Mouse (Mus musculus): ENCODE measurements around the gene Abtb2.

Abtb2 gene

DNA sequence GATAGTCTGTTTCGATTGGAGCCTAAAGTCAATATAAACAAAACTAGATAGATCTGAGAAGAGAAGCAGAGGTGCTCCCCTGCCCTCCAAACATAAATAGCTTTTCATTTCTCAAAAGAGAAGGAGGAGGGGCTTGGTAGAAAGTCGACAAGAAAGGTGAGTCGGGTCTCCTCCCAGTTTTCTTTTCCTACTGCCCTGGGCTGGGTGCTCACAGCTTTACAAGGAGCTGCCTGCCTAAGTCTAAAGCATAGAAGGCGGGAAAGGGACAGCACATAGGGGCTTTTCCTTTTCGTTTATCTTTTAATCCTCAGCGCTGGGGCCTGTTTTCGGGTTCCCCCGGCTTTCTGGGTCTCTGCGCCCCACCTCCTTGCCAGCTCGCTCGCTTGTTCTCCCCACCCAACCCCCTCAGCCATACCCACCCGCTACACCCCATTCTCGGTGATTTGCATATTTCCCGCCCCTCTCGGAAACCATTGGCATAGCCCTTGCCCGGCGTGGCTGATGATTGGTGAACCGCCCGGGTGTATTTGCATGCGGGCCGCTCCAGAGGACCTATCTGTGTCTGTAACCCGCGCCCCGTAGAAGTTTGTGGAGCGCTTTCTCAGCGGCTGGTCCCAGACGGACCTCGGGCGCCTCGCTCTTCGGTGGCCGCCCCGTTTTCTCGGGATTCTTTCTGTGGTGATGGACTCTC is at the start of gene Abtb2:
TSS of gene Abtb2 (plus strand) at position 579 of the 691 bp plus-strand sequence.
- in situ Hi-C loops (cut with MseI, MboI), result loop anchor here (5.0 to 25.0 kb wide), 3 partner anchors 299 to 421 kb away; no protein-coding TSS in a partner anchor

DNA sequence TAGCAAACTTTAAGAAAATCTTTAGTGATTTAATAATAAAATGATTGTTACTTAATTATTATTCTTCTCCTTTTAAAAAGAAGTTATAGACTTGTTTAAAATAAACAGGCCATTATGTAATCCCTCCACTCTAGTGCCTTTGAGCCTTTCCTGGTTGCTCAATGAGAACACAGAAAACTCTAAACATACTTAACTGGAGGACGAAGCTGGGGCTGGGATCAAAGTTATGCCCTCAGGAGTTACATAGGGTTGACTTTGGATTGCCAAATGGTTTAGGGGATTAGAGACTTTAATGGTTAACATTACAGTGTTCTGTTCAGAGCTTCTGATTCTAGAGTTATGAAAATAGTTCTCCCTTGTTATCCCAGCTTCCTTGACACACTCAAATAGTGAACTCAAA is 49.6 kb upstream of the Abtb2 start:
- in situ Hi-C loops (cut with MseI, MboI), result no loop called here

- in situ Hi-C loops (cut with MseI, MboI), result no loop called here
Measured at GRCm38 (mm10) chr2:103525596-103525995, 40.5 kb upstream of the Abtb2 start.

DNA sequence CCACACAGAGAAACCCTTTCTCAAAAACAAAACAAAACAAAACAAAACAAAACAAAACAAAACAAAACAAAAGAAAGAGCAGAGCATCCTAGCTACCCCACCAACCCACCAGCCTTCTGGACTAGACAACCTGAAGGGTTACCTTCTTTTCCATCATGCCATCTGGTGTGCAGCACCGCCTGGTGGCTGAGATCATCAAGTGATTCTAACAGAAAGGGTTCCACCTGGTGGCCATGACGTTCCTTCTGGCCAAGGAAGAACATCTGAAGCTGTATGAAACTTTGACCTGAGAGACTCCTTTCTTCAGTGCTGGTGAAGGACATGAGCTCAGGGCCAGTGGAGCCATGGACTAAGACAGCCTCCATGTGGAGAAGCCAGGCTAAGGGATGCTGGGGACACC is 19.0 kb upstream of the Abtb2 start:
- in situ Hi-C loops (cut with MseI, MboI), result loop anchor here (5.0 kb wide), 1 partner anchor 90 kb away; no protein-coding TSS in a partner anchor

DNA sequence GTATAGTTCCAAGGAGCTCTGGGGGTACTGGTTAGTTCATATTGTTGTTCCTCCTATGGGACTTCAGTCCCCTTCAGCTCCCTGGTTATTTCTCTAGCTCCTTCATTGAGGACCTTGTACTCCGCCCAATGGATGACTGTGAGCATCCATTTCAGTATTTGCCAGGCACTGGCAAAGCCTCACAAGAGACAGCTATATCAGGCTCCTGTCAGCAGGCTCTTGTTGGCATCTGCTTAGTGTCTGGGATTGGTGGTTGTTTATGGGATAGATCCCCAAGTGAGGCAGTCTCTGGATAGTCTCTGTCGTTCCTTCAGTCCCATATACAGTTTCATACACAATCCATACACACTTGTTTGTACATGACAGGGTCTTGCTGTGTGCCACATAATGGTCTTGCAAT is 15.8 kb upstream of the Abtb2 start:
- in situ Hi-C loops (cut with MseI, MboI), result loop anchor here in 1 of 2 experiments (25.0 kb wide), 1 partner anchor 437 kb away; no protein-coding TSS in a partner anchor

GRCm38 (mm10) chr2:103554041-103554440 is 12.1 kb upstream of the Abtb2 start:
- in situ Hi-C loops (cut with MseI, MboI), result loop anchor here in 1 of 2 experiments (25.0 kb wide), 1 partner anchor 433 kb away; no protein-coding TSS in a partner anchor

DNA sequence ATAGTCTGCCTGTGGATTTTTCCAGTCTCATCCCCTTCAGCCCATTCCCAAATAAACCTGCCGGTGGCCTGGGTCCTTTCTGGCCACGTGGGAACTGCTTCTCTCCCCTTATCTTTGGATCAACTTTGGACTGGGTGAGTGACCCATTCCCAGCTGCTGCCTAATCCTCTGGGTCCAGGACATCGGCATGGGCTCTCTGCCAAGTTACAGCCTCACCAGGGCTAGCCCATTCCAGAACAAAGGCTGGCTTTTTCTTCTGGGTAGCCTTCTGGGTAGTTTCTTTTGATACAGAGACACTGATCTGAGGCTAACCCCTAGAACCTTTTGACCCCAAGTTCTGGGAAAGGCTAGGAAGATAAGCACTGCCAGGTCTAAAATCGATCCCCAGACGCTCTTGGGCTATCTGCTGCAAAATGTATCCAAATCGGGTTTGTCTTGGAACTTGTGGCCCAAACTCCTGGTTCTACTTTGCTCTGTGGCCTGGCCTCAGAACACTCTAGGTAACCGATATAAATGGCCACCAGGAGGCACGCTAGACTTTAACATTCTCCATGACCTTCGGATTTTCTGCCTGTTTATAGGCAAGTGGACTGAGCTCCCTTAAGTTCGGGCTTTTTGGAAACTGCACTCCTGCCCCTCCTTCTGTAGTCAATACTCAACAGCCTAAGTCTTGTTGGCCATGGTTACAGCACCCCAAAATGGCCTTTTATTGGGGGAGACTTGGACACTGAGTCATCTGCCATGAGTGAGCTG is 9.8 kb upstream of the Abtb2 start:
- in situ Hi-C loops (cut with MseI, MboI), result loop anchor here in 1 of 2 experiments (25.0 kb wide), 1 partner anchor 431 kb away; no protein-coding TSS in a partner anchor

DNA sequence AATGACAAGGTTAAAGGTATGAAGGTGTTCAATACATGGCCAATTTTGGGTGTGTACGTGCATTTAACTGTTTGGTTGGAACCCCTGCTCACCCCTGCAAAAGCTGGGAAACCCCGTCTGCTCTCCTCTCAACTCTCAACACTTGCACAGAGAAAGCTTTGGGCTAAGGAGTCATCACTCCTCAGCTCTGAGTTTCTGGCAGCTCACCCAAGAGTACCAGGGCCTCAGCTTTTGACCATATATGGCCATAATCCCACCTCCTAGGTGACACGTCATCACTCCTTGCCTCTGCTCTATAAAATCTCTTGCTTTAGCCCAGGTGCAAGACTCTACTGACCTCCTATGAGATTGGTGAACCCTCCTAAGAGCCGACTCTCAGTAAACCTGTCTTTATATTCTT is 5.2 kb upstream of the Abtb2 start:
- in situ Hi-C loops (cut with MseI, MboI), result loop anchor here (5.0 to 25.0 kb wide), 4 partner anchors 156 to 426 kb away; no protein-coding TSS in a partner anchor

DNA sequence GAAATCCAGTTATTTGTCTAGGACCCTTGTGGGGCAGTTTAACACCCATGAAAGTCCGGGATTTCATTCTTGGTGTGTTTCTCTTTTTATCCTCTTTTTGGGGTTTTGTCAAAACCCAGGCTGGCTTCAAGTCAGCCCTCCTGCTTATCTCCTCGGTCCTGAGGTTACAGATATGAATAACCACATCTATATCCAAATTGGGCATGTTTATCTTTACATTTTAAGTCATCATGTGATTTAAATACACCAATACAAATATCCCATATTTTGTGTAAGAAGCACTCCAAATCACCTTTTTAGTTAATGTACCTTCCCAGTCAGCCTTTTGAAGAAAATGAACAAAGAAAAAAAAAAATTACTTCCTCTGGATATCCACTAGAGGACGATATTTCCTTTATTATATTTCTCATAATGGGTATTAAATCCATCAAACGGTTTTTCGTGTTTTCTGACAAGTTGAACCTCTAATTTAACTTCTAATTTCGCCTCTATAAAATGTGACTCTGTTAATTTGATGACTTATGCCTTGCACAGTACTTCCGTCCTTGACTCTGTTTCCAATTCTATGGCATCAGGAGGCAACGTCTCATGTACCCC is 1.6 kb upstream of the Abtb2 start:
- in situ Hi-C loops (cut with MseI, MboI), result loop anchor here (5.0 to 25.0 kb wide), 5 partner anchors 153 to 423 kb away; no protein-coding TSS in a partner anchor

DNA sequence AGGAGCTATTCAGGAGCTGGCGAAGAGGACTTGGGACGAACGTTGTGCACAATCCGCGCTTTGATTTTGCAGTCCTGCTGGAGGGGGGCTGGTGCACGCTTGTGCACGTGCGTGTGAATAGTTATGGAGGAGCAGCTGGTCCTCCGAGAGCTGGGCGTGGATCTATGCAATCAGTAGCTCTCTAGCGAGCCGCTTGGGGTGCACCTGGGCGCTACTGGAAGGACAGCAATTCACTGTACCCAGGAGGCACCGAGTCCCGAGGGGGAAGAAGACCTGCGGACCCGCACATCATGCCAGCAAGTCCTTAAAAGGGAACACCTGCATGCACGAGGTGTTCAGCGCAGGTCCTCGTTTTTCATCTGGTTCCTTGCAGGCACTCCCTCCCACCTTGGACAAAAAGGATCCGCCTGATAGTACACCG is 929 bp upstream of the Abtb2 start:
- in situ Hi-C loops (cut with MseI, MboI), result loop anchor here (5.0 to 25.0 kb wide), 3 partner anchors 300 to 422 kb away; no protein-coding TSS in a partner anchor

DNA sequence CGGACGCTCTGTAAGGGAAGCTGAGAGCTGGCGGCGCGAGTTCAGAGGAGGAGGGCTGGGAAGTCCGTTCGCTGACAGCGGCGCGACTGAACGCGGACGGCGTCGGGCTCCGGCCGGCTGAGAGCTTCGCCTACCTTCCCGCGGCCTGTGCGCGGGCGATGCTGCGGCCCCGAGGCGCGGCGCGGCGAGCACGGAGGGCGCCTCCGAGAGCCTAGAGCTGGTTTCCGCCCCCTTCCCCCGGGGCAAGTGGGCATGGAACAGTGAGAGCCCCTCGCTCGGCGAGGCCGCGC is 258 bp downstream of the Abtb2 start:
- in situ Hi-C loops (cut with MseI, MboI), result loop anchor here (5.0 to 25.0 kb wide), 3 partner anchors 298 to 421 kb away; no protein-coding TSS in a partner anchor

GRCm38 (mm10) chr2:103566713-103567521 is 807 bp downstream of the Abtb2 start:
- in situ Hi-C loops (cut with MseI, MboI), result loop anchor here (5.0 to 25.0 kb wide), 3 partner anchors 298 to 420 kb away; no protein-coding TSS in a partner anchor

- in situ Hi-C loops (cut with MseI, MboI), result loop anchor here (5.0 to 25.0 kb wide), 3 partner anchors 297 to 419 kb away; no protein-coding TSS in a partner anchor
Measured at GRCm38 (mm10) chr2:103568161-103568560, 2.1 kb downstream of the Abtb2 start.

DNA sequence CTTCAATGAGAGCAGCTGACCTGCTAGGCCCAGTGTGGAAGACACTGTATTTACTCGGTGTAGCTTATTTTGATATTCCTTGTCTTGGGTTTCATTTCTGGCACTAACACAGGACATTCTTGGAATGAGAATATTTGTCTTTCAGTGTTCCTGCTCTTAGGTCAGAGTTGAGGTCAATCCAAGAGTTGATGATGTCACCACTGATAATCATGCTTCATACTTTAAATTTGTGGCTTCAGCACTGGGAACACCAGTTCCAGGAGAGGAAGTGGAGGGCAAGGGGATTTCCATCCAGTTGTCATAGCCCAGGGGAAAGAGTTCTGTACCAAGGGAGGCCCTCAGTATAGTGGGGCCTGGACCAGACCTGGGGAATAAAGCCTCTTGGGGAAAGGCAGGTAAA is 3.6 kb downstream of the Abtb2 start:
- in situ Hi-C loops (cut with MseI, MboI), result loop anchor here (5.0 to 25.0 kb wide), 3 partner anchors 295 to 418 kb away; no protein-coding TSS in a partner anchor

DNA sequence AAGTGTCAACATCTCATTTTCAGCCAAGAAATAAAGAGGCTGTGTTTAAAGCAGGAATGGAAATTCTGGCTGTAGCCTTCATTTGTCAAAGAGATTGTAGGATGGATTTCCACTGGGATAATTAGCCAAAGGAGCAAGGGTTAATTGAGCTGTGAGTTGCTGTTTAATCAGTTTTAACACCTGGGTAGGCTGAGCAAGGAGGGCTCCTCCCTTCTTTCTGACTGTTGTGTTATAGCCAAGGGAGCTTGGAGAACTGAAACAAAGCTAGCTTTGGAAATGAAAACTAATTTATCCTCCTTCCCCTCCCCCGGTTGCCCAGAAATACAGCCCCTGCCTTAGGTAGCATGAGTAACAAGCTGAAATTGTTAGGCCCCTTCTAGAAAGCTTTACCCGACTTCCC is 6.2 kb downstream of the Abtb2 start:
- in situ Hi-C loops (cut with MseI, MboI), result loop anchor here in 1 of 2 experiments (25.0 kb wide), 1 partner anchor 415 kb away; no protein-coding TSS in a partner anchor

DNA sequence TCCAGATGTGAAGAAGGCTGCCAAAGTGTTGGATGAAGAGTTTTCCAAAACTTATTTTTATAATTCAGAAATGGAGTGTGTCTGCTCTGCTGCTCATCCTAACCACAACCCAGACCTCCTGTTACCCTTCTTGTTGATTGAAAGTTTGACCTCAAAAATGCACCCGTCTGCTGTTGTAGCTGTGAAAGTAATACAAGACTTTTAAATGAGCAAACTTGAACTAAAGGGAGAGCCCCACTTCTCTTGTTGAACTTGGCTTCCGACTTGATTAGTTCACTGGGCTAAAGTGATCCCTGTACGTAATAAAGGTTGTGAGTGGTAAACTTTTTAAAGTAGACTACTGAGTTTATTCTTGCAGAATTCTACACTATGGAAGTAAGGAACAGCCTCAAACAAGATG is 10.3 kb downstream of the Abtb2 start:
- in situ Hi-C loops (cut with MseI, MboI), result no loop called here

GRCm38 (mm10) chr2:103577752-103578662 is 11.9 kb downstream of the Abtb2 start:
- in situ Hi-C loops (cut with MseI, MboI), result no loop called here

DNA sequence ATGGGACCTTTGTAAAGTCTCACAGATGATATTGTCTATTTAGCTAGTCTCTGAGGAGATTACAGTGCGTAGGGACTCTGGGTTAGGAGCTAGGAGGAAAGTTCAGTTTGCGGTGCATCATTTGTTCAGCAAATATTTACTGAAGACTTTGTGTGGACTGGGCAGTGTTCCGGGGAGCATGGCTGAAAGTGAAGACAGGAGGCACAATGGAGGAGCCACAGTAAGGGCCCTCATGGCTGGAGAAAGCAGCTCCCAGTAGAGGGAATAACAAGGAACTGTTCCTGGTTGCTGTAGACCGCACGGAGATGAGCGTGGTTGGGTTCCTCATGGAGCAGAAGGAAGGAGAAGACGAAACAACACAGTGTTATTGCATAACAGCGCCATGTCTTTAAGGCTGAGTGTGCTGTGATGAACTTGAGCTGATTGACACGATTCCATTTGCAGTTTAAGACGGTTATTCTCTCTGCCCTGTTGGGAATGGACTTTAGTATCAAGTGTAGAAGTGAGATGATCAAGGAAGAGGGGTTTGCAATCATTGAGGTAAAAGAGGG is 12.6 kb downstream of the Abtb2 start:
- in situ Hi-C loops (cut with MseI, MboI), result no loop called here

- in situ Hi-C loops (cut with MseI, MboI), result no loop called here
Measured at GRCm38 (mm10) chr2:103580756-103581155, 14.6 kb downstream of the Abtb2 start.

All from mouse trophoblast stem cell (cell line).